Mouse (Mus musculus): ENCODE measurements at regions not wholly inside any gene's neighbourhood (a gene's known extent, or its start where the extent isn't known, plus 50 kb on each side); places are given as distances from the start of the nearest gene placed in this dataset.

DNA sequence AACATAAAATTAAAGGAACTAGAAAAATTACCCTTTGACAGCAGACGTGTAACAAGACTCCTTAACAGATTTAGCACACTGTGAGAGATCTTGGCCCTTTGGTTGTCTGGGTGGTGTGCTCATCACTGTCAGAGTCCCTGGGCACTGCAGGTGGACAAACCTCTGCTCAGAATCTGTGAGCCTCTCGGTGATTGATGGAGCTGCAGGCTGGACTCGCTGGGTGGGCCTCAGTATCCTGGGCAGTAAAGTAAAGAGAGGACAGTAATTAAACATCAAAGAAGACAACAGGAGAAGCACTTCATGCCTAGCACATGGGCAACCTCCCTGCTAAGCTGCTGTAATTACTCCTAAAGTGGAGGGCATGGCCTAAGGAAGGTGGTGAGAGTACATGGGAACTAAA, 180.2 kb upstream of the Egflam start:
- no peak for TF ChIP-seq POLR2A (IDR thresholded peaks at IDR 0.05; ENCODE audit: borderline replicate concordance, insufficient read depth, low read length)
- TF ChIP-seq CTCF (IDR thresholded peaks at IDR 0.05; ENCODE audit: borderline replicate concordance, insufficient read depth, low read depth, low read length) = no peak

Measured in cerebellum, adult 2 months (tissue).